Mouse (Mus musculus) right cerebral cortex, postnatal 4 days (tissue): Measurements from ENCODE around the gene Frrs1.
"Not testable (repeated sequence)": the region's sequence is repeated elsewhere in the genome, so short reads cannot be mapped to it uniquely, and the experiment has no call there.

Source experiments
- DNase-seq: peaks from one replicate; pipeline ENCODE4 v3.0.0-alpha.2; 2022

Frrs1 gene

DNA sequence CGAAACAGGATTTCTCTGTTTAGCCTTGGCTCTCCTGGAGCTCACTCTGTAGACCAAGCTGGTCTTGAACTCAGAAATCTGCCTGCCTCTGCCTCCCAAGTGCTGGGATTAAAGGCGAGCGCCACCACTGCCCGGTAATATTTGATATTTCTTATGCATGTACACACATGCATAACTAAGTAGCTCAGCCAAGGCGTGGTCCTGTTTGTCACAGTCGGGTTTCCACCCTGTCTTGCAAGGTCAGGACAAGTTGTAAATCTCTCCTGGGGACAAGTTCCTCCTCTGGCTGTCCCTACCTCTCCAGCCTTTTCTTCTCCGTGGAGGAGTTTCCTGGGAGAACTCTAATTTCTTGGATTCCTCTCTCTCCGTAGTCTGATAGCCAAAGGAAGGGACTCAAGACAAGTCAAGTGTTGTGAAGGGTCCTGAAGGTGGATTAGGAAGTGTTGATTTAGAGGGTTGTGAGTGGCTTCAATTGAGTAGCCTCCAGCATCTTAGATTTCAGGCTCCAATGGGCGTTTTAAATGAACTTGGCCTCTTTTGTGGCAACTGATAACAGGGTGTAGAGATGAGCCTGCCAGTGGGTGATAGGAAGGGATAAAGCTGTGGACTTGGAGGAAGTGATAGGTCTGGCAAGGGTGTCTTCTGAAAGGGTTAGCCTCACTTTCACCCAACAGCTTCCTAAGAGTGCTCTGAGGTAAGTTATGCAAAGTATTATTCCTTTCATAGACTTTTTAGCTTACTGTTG lies at the start of gene Frrs1:
Gene Frrs1 (plus strand): TSS at position 524 of the 745 bp plus-strand sequence.
- no peak for DNase-seq

GRCm38 (mm10) chr3:116810351-116810750 lies 48.9 kb upstream of the Frrs1 start:
- not testable (repeated sequence) for DNase-seq

DNA sequence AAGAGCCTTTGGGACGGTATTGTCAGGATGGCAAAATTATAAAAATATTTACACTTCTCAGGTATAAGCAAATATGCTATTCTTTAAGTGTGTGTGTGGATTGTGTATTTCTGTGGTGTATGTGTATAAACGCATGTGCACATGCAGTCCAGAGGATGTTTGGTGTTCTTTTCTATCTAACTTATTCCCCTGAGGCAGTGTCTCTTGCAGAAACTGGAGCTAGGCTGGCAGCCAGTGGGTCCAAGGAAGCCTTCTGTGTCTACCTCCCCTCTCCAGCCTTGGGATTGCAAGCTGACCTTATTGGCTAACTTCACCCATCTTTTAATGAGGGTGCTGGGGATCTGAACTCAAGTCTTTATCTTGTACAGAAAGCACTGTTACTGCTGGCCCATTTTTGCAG lies 46.3 kb upstream of the Frrs1 start:
- DNase-seq, result no peak

DNA sequence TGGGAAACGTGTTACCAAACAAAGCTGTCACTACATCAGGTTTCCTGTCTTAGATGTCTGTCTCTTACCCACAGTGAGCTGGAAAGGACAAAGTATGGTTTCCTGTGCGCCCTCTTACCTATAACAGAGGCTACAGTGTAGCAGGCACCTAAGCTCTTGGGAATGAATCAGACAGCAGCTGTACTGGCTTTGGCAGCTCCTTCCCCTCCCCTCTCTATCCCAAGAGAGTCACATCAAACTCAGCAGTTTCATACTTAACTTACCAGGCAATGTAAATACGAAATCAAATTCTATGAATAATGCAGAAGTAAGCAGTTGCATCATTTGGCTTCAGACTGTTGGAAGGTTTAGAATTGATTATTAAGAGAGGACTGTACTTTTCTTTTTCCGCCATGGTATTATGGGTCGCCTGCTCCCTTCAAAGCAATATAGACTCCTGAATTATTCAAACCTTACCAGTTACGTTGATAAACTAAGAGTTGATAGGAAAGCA lies 43.9 kb upstream of the Frrs1 start:
- DNase-seq, result no peak

GRCm38 (mm10) chr3:116815916-116816315 lies 43.3 kb upstream of the Frrs1 start:
- DNase-seq, result no peak

DNA sequence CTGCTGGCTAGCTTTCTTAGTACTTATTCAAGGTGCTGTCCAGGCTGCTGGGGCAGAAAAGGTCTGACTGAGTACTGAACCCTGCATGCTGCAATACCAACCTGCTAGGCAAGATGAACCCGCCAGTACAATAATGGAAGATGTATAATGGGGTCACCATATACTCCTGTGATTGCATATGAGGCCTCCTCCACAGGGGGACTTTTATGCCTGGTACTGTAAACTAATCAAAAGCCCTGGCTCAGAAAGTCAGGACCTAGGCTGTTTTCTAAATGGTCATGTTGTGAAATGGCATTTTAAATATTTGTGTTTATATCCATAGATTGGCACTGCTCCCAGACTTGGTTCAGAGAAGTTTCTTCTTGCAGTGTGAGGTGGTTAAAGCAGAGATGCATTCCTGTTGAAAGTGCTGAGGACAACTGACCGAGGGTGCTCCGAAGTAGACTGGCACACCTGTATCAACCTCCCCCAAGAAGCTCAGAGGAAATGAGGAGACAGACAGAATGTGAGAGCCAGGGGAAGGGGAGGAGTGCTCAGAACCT lies 42.5 kb upstream of the Frrs1 start:
- DNase-seq, result no peak

DNA sequence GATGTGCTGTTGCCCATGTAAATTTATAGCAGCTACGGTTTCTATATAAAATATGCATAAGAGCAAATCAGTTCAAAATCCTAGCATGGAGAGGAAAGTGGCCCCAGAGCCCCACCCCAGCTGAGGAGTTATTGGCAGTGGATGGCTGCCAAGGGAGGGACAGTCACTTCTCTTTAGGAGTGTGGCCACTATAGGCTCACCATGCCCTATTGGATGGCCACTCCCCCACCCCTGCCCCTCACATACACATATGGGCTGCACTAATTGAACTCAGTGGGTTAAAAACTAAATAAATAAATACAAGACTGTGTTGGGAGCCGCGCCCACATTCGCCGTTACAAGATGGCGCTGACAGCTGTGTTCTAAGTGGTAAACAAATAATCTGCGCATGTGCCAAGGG lies 42.0 kb upstream of the Frrs1 start:
- DNase-seq, result no peak

- DNase-seq, result no peak
Measured at GRCm38 (mm10) chr3:116826471-116827215, 32.6 kb upstream of the Frrs1 start.

GRCm38 (mm10) chr3:116829274-116829920 lies 29.9 kb upstream of the Frrs1 start:
- no peak for DNase-seq

- DNase-seq, result no peak
Measured at GRCm38 (mm10) chr3:116831324-116831723, 27.9 kb upstream of the Frrs1 start.

- no peak for DNase-seq
Measured at GRCm38 (mm10) chr3:116832526-116833310, 26.5 kb upstream of the Frrs1 start.

DNA sequence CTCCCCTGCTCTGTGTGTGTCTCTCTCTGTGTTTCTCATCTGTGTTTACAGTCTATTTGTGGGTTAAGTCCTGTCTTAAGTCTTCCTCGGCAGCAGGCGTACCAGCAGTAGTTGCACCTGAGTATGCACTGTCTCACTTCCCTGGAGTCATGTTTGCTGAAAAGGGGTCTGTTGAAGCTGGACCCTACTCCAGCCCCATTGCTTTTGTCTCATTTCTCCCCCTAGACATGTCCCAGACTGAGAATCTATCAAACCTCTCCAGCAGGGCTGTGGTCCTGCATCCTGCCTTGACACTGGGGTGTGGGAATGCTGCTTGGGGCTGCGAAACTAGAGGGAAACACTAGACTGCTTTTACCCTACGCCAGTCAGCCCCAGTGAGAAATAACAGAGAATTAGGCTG lies 25.8 kb upstream of the Frrs1 start:
- no peak for DNase-seq

- no peak for DNase-seq
Measured at GRCm38 (mm10) chr3:116834241-116834640, 25.0 kb upstream of the Frrs1 start.

GRCm38 (mm10) chr3:116835350-116835749 lies 23.9 kb upstream of the Frrs1 start:
- no peak for DNase-seq

- DNase-seq, result peak; percentile 92
Measured at GRCm38 (mm10) chr3:116835770-116836680, 23.2 kb upstream of the Frrs1 start.

- no peak for DNase-seq
Measured at GRCm38 (mm10) chr3:116836681-116837475, 22.4 kb upstream of the Frrs1 start.

DNA sequence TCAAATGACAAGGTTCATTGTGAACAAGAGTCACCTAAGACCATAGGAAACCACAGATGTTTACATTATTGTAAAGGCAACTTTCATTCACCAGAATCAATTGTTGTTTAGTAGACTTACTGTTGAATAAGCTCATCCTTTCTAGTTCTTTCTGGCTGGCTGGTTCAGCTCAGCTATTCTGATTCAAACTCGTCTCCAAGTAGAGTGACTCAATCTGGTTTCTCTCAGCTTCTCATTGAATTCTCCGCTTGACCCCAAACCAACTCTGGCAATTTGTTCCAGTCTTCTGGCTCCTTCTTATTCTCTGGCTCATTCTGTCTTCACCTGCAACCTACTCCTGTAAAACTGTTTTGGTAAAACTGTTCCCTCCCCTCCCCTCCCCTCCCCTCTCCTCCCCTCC lies 18.0 kb upstream of the Frrs1 start:
- no peak for DNase-seq

GRCm38 (mm10) chr3:116844880-116845579 lies 14.2 kb upstream of the Frrs1 start:
- no peak for DNase-seq

- no peak for DNase-seq
Measured at GRCm38 (mm10) chr3:116846084-116846483, 13.2 kb upstream of the Frrs1 start.

GRCm38 (mm10) chr3:116848099-116848498 lies 11.2 kb upstream of the Frrs1 start:
- no peak for DNase-seq
